In genomic region chr5:43024006-43024593, GRCm38 (mm10) we compare ENCODE assay signal across 12 mouse cellular contexts.
DNase-seq lines count a peak whose midpoint lies in the region; ATAC-seq lines count a peak whose summit lies in the region.
"Had no signal": no experiment of that assay in that cellular context is flagged by ENCODE, and none has a peak within 500 bp of the region (broad histone marks: within the 10 kb centered on the region; RNA-seq: fewer than 3 reads in every experiment).

No protein-coding gene starts in this region.

- no peak overlapping the region for H3K9ac ChIP-seq in heart, embryonic 13.5 days
- no peak overlapping the region for H3K9ac ChIP-seq in midbrain, embryonic 16.5 days (ENCODE audit: low read depth, low read length)
- H3K9ac ChIP-seq in midbrain, embryonic 15.5 days, result no peak overlapping the region
- no peak overlapping the region for H3K9ac ChIP-seq in embryonic facial prominence, embryonic 11.5 days (replicated peaks; ENCODE audit: low read length)
- no peak overlapping the region for H3K9ac ChIP-seq in stomach, embryonic 16.5 days (ENCODE audit: low read length)
- H3K9ac ChIP-seq: embryonic facial prominence, embryonic 12.5 days; liver, postnatal 0 days had no signal

- no peaks in the 10 kb centered on the region for H3K36me3 ChIP-seq in heart, embryonic 13.5 days
- no peaks in the 10 kb centered on the region for H3K36me3 ChIP-seq in midbrain, embryonic 16.5 days (ENCODE audit: control insufficient read depth, insufficient read depth, low read length)
- H3K36me3 ChIP-seq in midbrain, embryonic 15.5 days (replicated peaks), result no peaks in the 10 kb centered on the region
- H3K36me3 ChIP-seq in embryonic facial prominence, embryonic 11.5 days (replicated peaks; ENCODE audit: control insufficient read depth, insufficient read depth, low read depth, low read length), result no peaks in the 10 kb centered on the region
- H3K36me3 ChIP-seq in stomach, embryonic 16.5 days (ENCODE audit: control insufficient read depth, insufficient read depth, low read length), result no peaks in the 10 kb centered on the region
- H3K36me3 ChIP-seq: embryonic facial prominence, embryonic 12.5 days had no signal

- H3K9me3 ChIP-seq in heart, embryonic 13.5 days, result no peaks in the 10 kb centered on the region
- H3K9me3 ChIP-seq in midbrain, embryonic 16.5 days (replicated peaks; ENCODE audit: control insufficient read depth, low read length, poor library complexity, severe bottlenecking), result no peaks in the 10 kb centered on the region
- H3K9me3 ChIP-seq in midbrain, embryonic 15.5 days, result no peaks in the 10 kb centered on the region
- H3K9me3 ChIP-seq in embryonic facial prominence, embryonic 11.5 days (replicated peaks; ENCODE audit: control insufficient read depth, low read length), result no peaks in the 10 kb centered on the region
- H3K9me3 ChIP-seq in stomach, embryonic 16.5 days (replicated peaks; ENCODE audit: control insufficient read depth, low read length), result no peaks in the 10 kb centered on the region
- H3K9me3 ChIP-seq: embryonic facial prominence, embryonic 12.5 days had no signal

- H3K4me1 ChIP-seq in heart, embryonic 13.5 days, result peaks cover 8% of the 10 kb centered on the region; the same call in 1 of the 2 replicates
- H3K4me1 ChIP-seq in midbrain, embryonic 16.5 days (ENCODE audit: control insufficient read depth, insufficient read depth, low read length), result no peaks in the 10 kb centered on the region
- no peaks in the 10 kb centered on the region for H3K4me1 ChIP-seq in midbrain, embryonic 15.5 days
- no peaks in the 10 kb centered on the region for H3K4me1 ChIP-seq in embryonic facial prominence, embryonic 11.5 days (ENCODE audit: control insufficient read depth, insufficient read depth, low read length)
- H3K4me1 ChIP-seq in stomach, embryonic 16.5 days (ENCODE audit: control insufficient read depth, insufficient read depth, low read length), result no peaks in the 10 kb centered on the region

- H3K27me3 ChIP-seq in heart, embryonic 13.5 days (replicated peaks), result no peaks in the 10 kb centered on the region
- H3K27me3 ChIP-seq in midbrain, embryonic 16.5 days (ENCODE audit: control insufficient read depth, insufficient read depth, low read depth, low read length), result no peaks in the 10 kb centered on the region
- no peaks in the 10 kb centered on the region for H3K27me3 ChIP-seq in midbrain, embryonic 15.5 days (replicated peaks)
- H3K27me3 ChIP-seq in embryonic facial prominence, embryonic 11.5 days (ENCODE audit: control insufficient read depth, insufficient read depth, low read length), result no peaks in the 10 kb centered on the region
- no peaks in the 10 kb centered on the region for H3K27me3 ChIP-seq in stomach, embryonic 16.5 days (ENCODE audit: control insufficient read depth, insufficient read depth, low read length)
- H3K27me3 ChIP-seq: embryonic facial prominence, embryonic 12.5 days had no signal

- no peak overlapping the region for H3K4me3 ChIP-seq in heart, embryonic 13.5 days
- no peak overlapping the region for H3K4me3 ChIP-seq in midbrain, embryonic 16.5 days (ENCODE audit: low read depth, low read length)
- no peak overlapping the region for H3K4me3 ChIP-seq in midbrain, embryonic 15.5 days
- H3K4me3 ChIP-seq in embryonic facial prominence, embryonic 11.5 days (ENCODE audit: low read depth, low read length), result no peak overlapping the region
- H3K4me3 ChIP-seq in stomach, embryonic 16.5 days (replicated peaks; ENCODE audit: low read length), result no peak overlapping the region
- H3K4me3 ChIP-seq: embryonic facial prominence, embryonic 12.5 days had no signal

- no peak; the same call in 1 of the 2 replicates for ATAC-seq in heart, embryonic 13.5 days (ENCODE audit: extremely low read depth, insufficient number of reproducible peaks, low FRiP score, low TSS enrichment)
- ATAC-seq in midbrain, embryonic 16.5 days, result peak; percentile 39; the same call in 1 of the 2 replicates
- ATAC-seq in midbrain, embryonic 15.5 days (replicated peaks), result no peak
- peak; percentile 52; the same call in 1 of the 2 replicates for ATAC-seq in embryonic facial prominence, embryonic 11.5 days (replicated peaks; ENCODE audit: insufficient number of reproducible peaks, low FRiP score, low TSS enrichment, low read depth)
- ATAC-seq in stomach, embryonic 16.5 days (ENCODE audit: insufficient read depth, low FRiP score), result peak; percentile 92
- no peak for ATAC-seq in megakaryocyte-erythroid progenitor cell, adult 5-6 weeks (replicated peaks; ENCODE audit: low FRiP score, low TSS enrichment, poor library complexity, severe bottlenecking)
- ATAC-seq: CD4-positive, CD25-positive, alpha-beta regulatory T cell, adult 4 months; liver, postnatal 0 days had no signal

- H3K27ac ChIP-seq in heart, embryonic 13.5 days (replicated peaks), result peak overlapping the region; percentile 48
- H3K27ac ChIP-seq in midbrain, embryonic 16.5 days (ENCODE audit: low read length), result no peak overlapping the region
- H3K27ac ChIP-seq in midbrain, embryonic 15.5 days, result no peak overlapping the region
- H3K27ac ChIP-seq in embryonic facial prominence, embryonic 11.5 days (replicated peaks; ENCODE audit: low read depth, low read length), result no peak overlapping the region
- H3K27ac ChIP-seq in stomach, embryonic 16.5 days (ENCODE audit: low read length), result peak overlapping the region; percentile 67
- H3K27ac ChIP-seq: embryonic facial prominence, embryonic 12.5 days; kidney, postnatal 0 days had no signal

- WGBS in heart, embryonic 13.5 days, result 57% methylated on average over 7 of the region's 7 CpGs
- WGBS in midbrain, embryonic 16.5 days, result 81% methylated on average over 7 of the region's 7 CpGs
- WGBS in midbrain, embryonic 15.5 days, result 81% methylated on average over 7 of the region's 7 CpGs
- WGBS in embryonic facial prominence, embryonic 11.5 days, result 70% methylated on average over 7 of the region's 7 CpGs
- WGBS in stomach, embryonic 16.5 days, result 57% methylated on average over 7 of the region's 7 CpGs

- no peak overlapping the region for H3K4me2 ChIP-seq in heart, embryonic 13.5 days
- H3K4me2 ChIP-seq in midbrain, embryonic 16.5 days (ENCODE audit: low read length), result no peak overlapping the region
- no peak overlapping the region for H3K4me2 ChIP-seq in midbrain, embryonic 15.5 days
- H3K4me2 ChIP-seq in embryonic facial prominence, embryonic 11.5 days (ENCODE audit: low read depth, low read length), result no peak overlapping the region
- H3K4me2 ChIP-seq in stomach, embryonic 16.5 days (ENCODE audit: low read depth, low read length), result no peak overlapping the region
- H3K4me2 ChIP-seq: embryonic facial prominence, embryonic 12.5 days had no signal

- no peak for DNase-seq in heart, postnatal 14 days
- DNase-seq in embryonic facial prominence, embryonic 11.5 days (ENCODE audit: low spot score), result peak; percentile 6
- no peak for DNase-seq in testis, postnatal 14 days (ENCODE audit: low spot score)
- DNase-seq: liver, postnatal 0 days had no signal

- intact Hi-C loops in heart, postnatal 14 days (cut with DNase I), result no loop called here

Comparison
In these comparisons a context has a peak if more than half of its experiments do, and no peak if none do; other contexts are left out.
1. ATAC-seq: peak in midbrain, embryonic 16.5 days (single experiment), embryonic facial prominence, embryonic 11.5 days (single experiment) and stomach, embryonic 16.5 days (single experiment); none in heart, embryonic 13.5 days (single experiment), midbrain, embryonic 15.5 days (single experiment) and megakaryocyte-erythroid progenitor cell, adult 5-6 weeks (single experiment).
2. H3K27ac ChIP-seq: peak in heart, embryonic 13.5 days (single experiment) and stomach, embryonic 16.5 days (single experiment); none in midbrain, embryonic 16.5 days (single experiment), midbrain, embryonic 15.5 days (single experiment) and embryonic facial prominence, embryonic 11.5 days (single experiment).